Mouse (Mus musculus) heart, adult 2 months (tissue): ENCODE results near the gene Ets1. TPM values are rescaled to one million over a fixed set of nuclear protein-coding genes. Genes with fewer than 3 reads are reported as not detected.

Experiments
- DNase-seq, 2 experiments: peaks; one replicate each; pipeline ENCODE4 v3.0.0; 2021
- H3K27ac ChIP-seq: fragments of 200-600 bp; 2 replicates; pipeline ENCODE4 v1.8.1; 2022
- H3K27me3 ChIP-seq: fragments of 200-500 bp; 2 replicates; pipeline ENCODE4 v1.6.1; 2012; ENCODE audit warnings: mild to moderate bottlenecking, low read length, inconsistent platforms, mixed read lengths; ENCODE audit not compliant: control insufficient read depth, insufficient read depth
- H3K36me3 ChIP-seq: fragments of 200-500 bp; 2 replicates; pipeline ENCODE4 v1.6.1; 2012; ENCODE audit warnings: low read length, inconsistent platforms; ENCODE audit not compliant: control insufficient read depth, insufficient read depth
- H3K4me1 ChIP-seq: fragments of 200-500 bp; 2 replicates; pipeline ENCODE4 v1.6.1; 2011; ENCODE audit warnings: low read length; ENCODE audit not compliant: control insufficient read depth, insufficient read depth
- H3K4me3 ChIP-seq: fragments of 200-600 bp; 2 replicates; pipeline ENCODE4 v1.8.1; 2022
- H3K79me2 ChIP-seq: fragments of 200-500 bp; replicated peaks from 2 replicates; pipeline ENCODE4 v1.6.1; 2012; ENCODE audit warnings: mild to moderate bottlenecking, inconsistent platforms, low read length, moderate library complexity, mixed read lengths; ENCODE audit not compliant: control insufficient read depth, insufficient read depth
- H3K9ac ChIP-seq: fragments of 200-500 bp; 2 replicates; pipeline ENCODE4 v1.6.1; 2012; ENCODE audit warnings: low read depth, mild to moderate bottlenecking, control low read depth, inconsistent platforms, low read length, mixed read lengths
- CTCF ChIP-seq: fragments of 200-600 bp; IDR thresholded peaks from 2 replicates; pipeline ENCODE4 v1.8.1; 2022; ENCODE audit warnings: antibody characterized with exemption, mild to moderate bottlenecking, moderate library complexity
- EP300 ChIP-seq: fragments of 200-500 bp; IDR thresholded peaks from 2 replicates; pipeline ENCODE4 v1.6.1; 2011; ENCODE audit warnings: low read depth, low read length, control low read depth; ENCODE audit not compliant: insufficient read depth
- POLR2A ChIP-seq: fragments of 200-500 bp; IDR thresholded peaks from 2 replicates; pipeline ENCODE4 v1.6.1; 2011; ENCODE audit warnings: mild to moderate bottlenecking, low read depth, low read length, control low read depth; ENCODE audit not compliant: insufficient read depth
- WGBS: fragments of 180-500 bp; shearing (Covaris S2); methylation state at CpG from one replicate; pipeline ENCODE4 v1.1.7; 2018; 5-methylcytosine and 5-hydroxymethylcytosine counted together
- intact Hi-C: fragments of 180-260 bp; cut with DNase I; formaldehyde crosslinking; loops from one replicate; pipeline ENCODE4 v1.15.1; 2025
- polyA plus RNA-seq: library from polyadenylated mRNA; depleted of rRNA; stranded (reverse); fragments of >200 nt; gene quantifications from 2 replicates; pipeline ENCODE4 v1.2.3, GENCODE M21; 2012
- total RNA-seq, 2 experiments: library from RNA; stranded (reverse); gene quantifications; 2 replicates each; pipeline ENCODE4 v1.2.3; 2021

The Ets1 gene
- total and polyA plus RNA-seq, 3 experiments = 22.6 to 48.7 (median 40.7) TPM

- intact Hi-C loops = no loop called here
- H3K36me3 ChIP-seq = peaks cover 60% of the 10 kb centered on the region
- TF ChIP-seq POLR2A (no peak), CTCF (no peak), EP300 (no peak)
- peaks cover 5% of the 10 kb centered on the region for H3K79me2 ChIP-seq
- no peak overlapping the region for H3K9ac ChIP-seq
- H3K4me3 ChIP-seq = no peak overlapping the region
- no peaks in the 10 kb centered on the region for H3K27me3 ChIP-seq
- 39% methylated on average over 7 of the region's 7 CpGs for WGBS
- H3K4me1 ChIP-seq = peaks cover 53% of the 10 kb centered on the region
- H3K27ac ChIP-seq = peak overlapping the region; percentile 51; the same call in 1 of the 2 replicates
- no peak for DNase-seq
Measured at GRCm38 (mm10) chr9:32724131-32724825, 88.3 kb downstream of the Ets1 start.

GRCm38 (mm10) chr9:32725902-32726301, 89.9 kb downstream of the Ets1 start:
- Histone ChIP-seq H3K79me2 (peaks cover 5% of the 10 kb centered on the region), H3K27me3 (no peaks in the 10 kb centered on the region), H3K36me3 (peaks cover 62% of the 10 kb centered on the region), H3K4me3 (no peak overlapping the region), H3K4me1 (peaks cover 47% of the 10 kb centered on the region), H3K27ac (peak overlapping the region; percentile 45; the same call in 1 of the 2 replicates), H3K9ac (0 out of 2 replicates have a peak overlapping the region, but pooled peaks have one; percentile 38)
- peak in 1 of 2 experiments; percentile 26 for DNase-seq
- 63% methylated on average over 4 of the region's 4 CpGs for WGBS
- no peak for TF ChIP-seq CTCF
- TF ChIP-seq POLR2A = no peak
- no peak for TF ChIP-seq EP300
- intact Hi-C loops = no loop called here

- Histone ChIP-seq H3K4me1 (peaks cover 46% of the 10 kb centered on the region), H3K9ac (no peak overlapping the region), H3K4me3 (no peak overlapping the region), H3K36me3 (peaks cover 63% of the 10 kb centered on the region), H3K27me3 (no peaks in the 10 kb centered on the region), H3K79me2 (peaks cover 3% of the 10 kb centered on the region), H3K27ac (peak overlapping the region; percentile 38)
- TF ChIP-seq CTCF (0 out of 2 replicates have a peak, but pooled peaks have one; percentile 7), POLR2A (no peak)
- intact Hi-C loops = no loop called here
- WGBS = 42% methylated on average over 4 of the region's 4 CpGs
- no peak for DNase-seq
Measured at GRCm38 (mm10) chr9:32726595-32726994, 90.6 kb downstream of the Ets1 start.

GRCm38 (mm10) chr9:32727058-32727457, 91.0 kb downstream of the Ets1 start:
- Histone ChIP-seq H3K9ac (no peak overlapping the region; the same call in 1 of the 2 replicates), H3K79me2 (peaks cover 3% of the 10 kb centered on the region), H3K4me3 (no peak overlapping the region), H3K36me3 (peaks cover 63% of the 10 kb centered on the region), H3K4me1 (peaks cover 46% of the 10 kb centered on the region), H3K27me3 (no peaks in the 10 kb centered on the region), H3K27ac (peak overlapping the region; percentile 38)
- TF ChIP-seq EP300 = no peak
- TF ChIP-seq CTCF = no peak
- no peak for TF ChIP-seq POLR2A
- DNase-seq = no peak
- intact Hi-C loops = no loop called here
- WGBS = 78% methylated on average over 2 of the region's 2 CpGs

GRCm38 (mm10) chr9:32728306-32728705, 92.3 kb downstream of the Ets1 start:
- Histone ChIP-seq H3K79me2 (peaks cover 6% of the 10 kb centered on the region), H3K4me1 (peaks cover 45% of the 10 kb centered on the region), H3K27me3 (no peaks in the 10 kb centered on the region), H3K9ac (no peak overlapping the region), H3K4me3 (no peak overlapping the region), H3K36me3 (peaks cover 62% of the 10 kb centered on the region), H3K27ac (peak overlapping the region; percentile 38)
- intact Hi-C loops = no loop called here
- no peak for DNase-seq
- 63% methylated on average over 7 of the region's 7 CpGs for WGBS
- TF ChIP-seq POLR2A (no peak), EP300 (no peak), CTCF (no peak)

- no peak for TF ChIP-seq CTCF
- TF ChIP-seq EP300 = no peak
- no peak for TF ChIP-seq POLR2A
- no peak for DNase-seq
- 40% methylated on average over 4 of the region's 4 CpGs for WGBS
- Histone ChIP-seq H3K9ac (no peak overlapping the region), H3K36me3 (peaks cover 62% of the 10 kb centered on the region), H3K4me3 (no peak overlapping the region), H3K27me3 (no peaks in the 10 kb centered on the region), H3K27ac (peak overlapping the region; percentile 38), H3K79me2 (peaks cover 5% of the 10 kb centered on the region), H3K4me1 (peaks cover 45% of the 10 kb centered on the region)
- intact Hi-C loops = no loop called here
Measured at GRCm38 (mm10) chr9:32728806-32729205, 92.8 kb downstream of the Ets1 start.
